Mouse (Mus musculus): ENCODE data around the gene 2610028H24Rik. TPM values are rescaled to one million over a fixed set of nuclear protein-coding genes. Genes with fewer than 3 reads are reported as not detected.

2610028H24Rik gene
- total RNA-seq (2014; rRNA removed) (not detected in 2 replicates), polyA plus RNA-seq (2015; fragmentation: Nextera tagmentation; extraction: Ambion mirVana) (0.19 TPM in 1 of 2 replicates, not detected in the other)

GRCm38 (mm10) chr10:76448851-76449250 is at the start of gene 2610028H24Rik:
Gene 2610028H24Rik, plus strand, starts transcription at chr10:76449081.
- no peak for ATAC-seq
- 67% methylated on average over 5 of the region's 5 CpGs for WGBS
- H3K36me3 ChIP-seq (ENCODE audit: insufficient read depth): no peaks in the 10 kb centered on the region

GRCm38 (mm10) chr10:76408520-76408919 is 40.4 kb upstream of the 2610028H24Rik start:
- no peaks in the 10 kb centered on the region for H3K9me3 ChIP-seq (ENCODE audit: low read length)
- no peak overlapping the region for H3K4me3 ChIP-seq (ENCODE audit: low read depth, low read length)
- no peaks in the 10 kb centered on the region for H3K4me1 ChIP-seq (ENCODE audit: insufficient read depth)
- no peak for ATAC-seq
- TF ChIP-seq CTCF (IDR thresholded peaks at IDR 0.05; ENCODE audit: low read depth): no peak
- WGBS: 94% methylated on average over 10 of the region's 10 CpGs
- no peak overlapping the region for H3K27ac ChIP-seq (ENCODE audit: low read depth, low read length)
- H3K4me2 ChIP-seq (ENCODE audit: low read depth): no peak overlapping the region
- no peak overlapping the region for H3K9ac ChIP-seq
- peaks cover 57% of the 10 kb centered on the region for H3K36me3 ChIP-seq (ENCODE audit: insufficient read depth)
- DNase-seq: no peak
- no peaks in the 10 kb centered on the region for H3K27me3 ChIP-seq (ENCODE audit: insufficient read depth, low read length)

More at GRCm38 (mm10) chr10:76448851-76449250, at the start of gene 2610028H24Rik:
- no peaks in the 10 kb centered on the region for H3K27me3 ChIP-seq (ENCODE audit: insufficient read depth, low read length)
- H3K4me3 ChIP-seq (ENCODE audit: low read depth, low read length): no peak within 1 kb of the TSS
- H3K4me1 ChIP-seq (ENCODE audit: insufficient read depth): no peaks in the 10 kb centered on the region
- no peak within 1 kb of the TSS for H3K4me2 ChIP-seq (ENCODE audit: low read depth)
- no peak within 1 kb of the TSS for H3K9ac ChIP-seq
- H3K9me3 ChIP-seq (ENCODE audit: low read length): no peaks in the 10 kb centered on the region
- DNase-seq: no peak
- H3K27ac ChIP-seq (ENCODE audit: low read depth, low read length): no peak within 1 kb of the TSS
- no peak for TF ChIP-seq CTCF (IDR thresholded peaks at IDR 0.05; ENCODE audit: low read depth)

- Histone ChIP-seq H3K27me3 (ENCODE audit: insufficient read depth, low read length) (no peaks in the 10 kb centered on the region), H3K27ac (ENCODE audit: low read depth, low read length) (no peak overlapping the region), H3K36me3 (ENCODE audit: insufficient read depth) (peaks cover 79% of the 10 kb centered on the region), H3K4me2 (ENCODE audit: low read depth) (no peak overlapping the region), H3K9me3 (ENCODE audit: low read length) (no peaks in the 10 kb centered on the region), H3K9ac (no peak overlapping the region), H3K4me1 (ENCODE audit: insufficient read depth) (no peaks in the 10 kb centered on the region), H3K4me3 (ENCODE audit: low read depth, low read length) (no peak overlapping the region)
- no peak for ATAC-seq
- no peak for TF ChIP-seq CTCF (IDR thresholded peaks at IDR 0.05; ENCODE audit: low read depth)
- 91% methylated on average over 12 of the region's 12 CpGs for WGBS
- no peak for DNase-seq
These were observed 32.1 kb upstream of the 2610028H24Rik start for GRCm38 (mm10) chr10:76416811-76417210.

GRCm38 (mm10) chr10:76425674-76426073 is 23.2 kb upstream of the 2610028H24Rik start:
- 96% methylated on average over 7 of the region's 7 CpGs for WGBS
- ATAC-seq (no peak), DNase-seq (no peak)
- Histone ChIP-seq H3K9ac (no peak overlapping the region), H3K4me2 (ENCODE audit: low read depth) (no peak overlapping the region), H3K9me3 (ENCODE audit: low read length) (no peaks in the 10 kb centered on the region), H3K27me3 (ENCODE audit: insufficient read depth, low read length) (no peaks in the 10 kb centered on the region), H3K4me1 (ENCODE audit: insufficient read depth) (no peaks in the 10 kb centered on the region), H3K4me3 (ENCODE audit: low read depth, low read length) (no peak overlapping the region), H3K36me3 (ENCODE audit: insufficient read depth) (peaks cover 82% of the 10 kb centered on the region), H3K27ac (ENCODE audit: low read depth, low read length) (no peak overlapping the region)
- TF ChIP-seq CTCF (IDR thresholded peaks at IDR 0.05; ENCODE audit: low read depth): no peak

- ATAC-seq (no peak), DNase-seq (no peak)
- H3K9ac ChIP-seq: no peak overlapping the region
- no peaks in the 10 kb centered on the region for H3K4me1 ChIP-seq (ENCODE audit: insufficient read depth)
- peaks cover 86% of the 10 kb centered on the region for H3K36me3 ChIP-seq (ENCODE audit: insufficient read depth)
- no peak overlapping the region for H3K27ac ChIP-seq (ENCODE audit: low read depth, low read length)
- WGBS: 87% methylated on average over 11 of the region's 11 CpGs
- no peak overlapping the region for H3K4me3 ChIP-seq (ENCODE audit: low read depth, low read length)
- no peak overlapping the region for H3K4me2 ChIP-seq (ENCODE audit: low read depth)
- H3K9me3 ChIP-seq (ENCODE audit: low read length): no peaks in the 10 kb centered on the region
- TF ChIP-seq CTCF (IDR thresholded peaks at IDR 0.05; ENCODE audit: low read depth): no peak
- H3K27me3 ChIP-seq (ENCODE audit: insufficient read depth, low read length): no peaks in the 10 kb centered on the region
These were observed 15.0 kb upstream of the 2610028H24Rik start for GRCm38 (mm10) chr10:76433925-76434324.

GRCm38 (mm10) chr10:76439107-76439890 is 9.6 kb upstream of the 2610028H24Rik start:
- no peak overlapping the region for H3K4me2 ChIP-seq (ENCODE audit: low read depth)
- no peak for ATAC-seq
- peaks cover 4% of the 10 kb centered on the region for H3K4me1 ChIP-seq (ENCODE audit: insufficient read depth)
- TF ChIP-seq CTCF (IDR thresholded peaks at IDR 0.05; ENCODE audit: low read depth): no peak
- H3K9me3 ChIP-seq (ENCODE audit: low read length): no peaks in the 10 kb centered on the region
- no peak overlapping the region for H3K9ac ChIP-seq
- H3K4me3 ChIP-seq (ENCODE audit: low read depth, low read length): no peak overlapping the region
- H3K27ac ChIP-seq (ENCODE audit: low read depth, low read length): no peak overlapping the region
- no peaks in the 10 kb centered on the region for H3K27me3 ChIP-seq (ENCODE audit: insufficient read depth, low read length)
- peaks cover 40% of the 10 kb centered on the region for H3K36me3 ChIP-seq (ENCODE audit: insufficient read depth)
- WGBS: 96% methylated on average over 9 of the region's 9 CpGs
- DNase-seq: no peak

- H3K9ac ChIP-seq: no peak within 1 kb of the TSS
- WGBS: 96% methylated on average over 17 of the region's 17 CpGs
- H3K4me1 ChIP-seq (ENCODE audit: insufficient read depth): peaks cover 4% of the 10 kb centered on the region
- H3K27ac ChIP-seq (ENCODE audit: low read depth, low read length): no peak within 1 kb of the TSS
- ATAC-seq (no peak), DNase-seq (no peak)
- TF ChIP-seq CTCF (IDR thresholded peaks at IDR 0.05; ENCODE audit: low read depth): no peak
- H3K4me3 ChIP-seq (ENCODE audit: low read depth, low read length): no peak within 1 kb of the TSS
- H3K27me3 ChIP-seq (ENCODE audit: insufficient read depth, low read length): no peaks in the 10 kb centered on the region
- H3K36me3 ChIP-seq (ENCODE audit: insufficient read depth): peaks cover 31% of the 10 kb centered on the region
- H3K9me3 ChIP-seq (ENCODE audit: low read length): no peaks in the 10 kb centered on the region
- no peak within 1 kb of the TSS for H3K4me2 ChIP-seq (ENCODE audit: low read depth)
These were observed 8.6 kb upstream of the 2610028H24Rik start, which contains the start of gene AC141477.1 for GRCm38 (mm10) chr10:76440281-76440680. Gene AC141477.1, minus strand, starts transcription at chr10:76440444.
